ENCODE assay signal across 10 mouse cellular contexts in genomic region chr9:72628591-72628990, GRCm38 (mm10). TPM values are rescaled to one million over a fixed set of nuclear protein-coding genes. Genes with fewer than 3 reads are reported as not detected.
DNase-seq lines count a peak whose midpoint lies in the region; ATAC-seq and TF ChIP-seq lines count a peak whose summit lies in the region.
"Had no signal": no experiment of that assay in that cellular context is flagged by ENCODE, and none has a peak within 500 bp of the region (broad histone marks: within the 10 kb centered on the region; RNA-seq: fewer than 3 reads in every experiment).

No protein-coding gene starts in this region.

- TF ChIP-seq POLR2A in olfactory bulb, adult 2 months (IDR thresholded peaks at IDR 0.05; ENCODE audit: insufficient read depth, low read depth, low read length), result no peak

- H3K36me3 ChIP-seq in embryonic facial prominence, embryonic 13.5 days, result 0 out of 2 replicates have a peak, but pooled peaks cover 3% of the 10 kb centered on the region
- 0 out of 2 replicates have a peak, but pooled peaks cover 4% of the 10 kb centered on the region for H3K36me3 ChIP-seq in embryonic facial prominence, embryonic 10.5 days (replicated peaks)
- no peaks in the 10 kb centered on the region for H3K36me3 ChIP-seq in neural tube, embryonic 13.5 days

- H3K9me3 ChIP-seq in embryonic facial prominence, embryonic 13.5 days, result no peaks in the 10 kb centered on the region
- no peaks in the 10 kb centered on the region for H3K9me3 ChIP-seq in embryonic facial prominence, embryonic 10.5 days
- no peaks in the 10 kb centered on the region for H3K9me3 ChIP-seq in neural tube, embryonic 13.5 days

- no peak overlapping the region for H3K4me3 ChIP-seq in embryonic facial prominence, embryonic 13.5 days
- H3K4me3 ChIP-seq in embryonic facial prominence, embryonic 10.5 days, result no peak overlapping the region
- no peak overlapping the region for H3K4me3 ChIP-seq in neural tube, embryonic 13.5 days
- H3K4me3 ChIP-seq in olfactory bulb, adult 2 months (ENCODE audit: insufficient read depth, low read depth, low read length), result no peak overlapping the region

- peak overlapping the region; percentile 29 for H3K27ac ChIP-seq in embryonic facial prominence, embryonic 13.5 days
- H3K27ac ChIP-seq in embryonic facial prominence, embryonic 10.5 days (replicated peaks), result no peak overlapping the region
- H3K27ac ChIP-seq in neural tube, embryonic 13.5 days (replicated peaks), result no peak overlapping the region
- peak overlapping the region; percentile 78 for H3K27ac ChIP-seq in olfactory bulb, adult 2 months (ENCODE audit: insufficient read depth, low read depth, low read length)
- H3K27ac ChIP-seq: macrophage had no signal

- 14% methylated on average over 2 of the region's 2 CpGs for WGBS in embryonic facial prominence, embryonic 13.5 days
- WGBS in embryonic facial prominence, embryonic 10.5 days, result 35% methylated on average over 2 of the region's 2 CpGs
- WGBS in neural tube, embryonic 13.5 days, result 33% methylated on average over 2 of the region's 2 CpGs
- WGBS in olfactory bulb, adult 2 months, result 0% methylated on average over 2 of the region's 2 CpGs

- no peak overlapping the region for H3K9ac ChIP-seq in embryonic facial prominence, embryonic 13.5 days
- H3K9ac ChIP-seq in neural tube, embryonic 13.5 days, result no peak overlapping the region

- H3K4me1 ChIP-seq in embryonic facial prominence, embryonic 13.5 days, result peaks cover 9% of the 10 kb centered on the region
- peaks cover 10% of the 10 kb centered on the region; the same call in 1 of the 2 replicates for H3K4me1 ChIP-seq in embryonic facial prominence, embryonic 10.5 days
- peaks cover 17% of the 10 kb centered on the region for H3K4me1 ChIP-seq in neural tube, embryonic 13.5 days (replicated peaks)
- no peaks in the 10 kb centered on the region for H3K4me1 ChIP-seq in olfactory bulb, adult 2 months (ENCODE audit: control insufficient read depth, insufficient read depth, low read length)

- H3K27me3 ChIP-seq in embryonic facial prominence, embryonic 13.5 days, result no peaks in the 10 kb centered on the region
- no peaks in the 10 kb centered on the region for H3K27me3 ChIP-seq in embryonic facial prominence, embryonic 10.5 days (replicated peaks; ENCODE audit: low read depth, poor library complexity, severe bottlenecking)
- H3K27me3 ChIP-seq in neural tube, embryonic 13.5 days, result no peaks in the 10 kb centered on the region
- H3K27me3 ChIP-seq: CH12.LX had no signal

- H3K4me2 ChIP-seq in embryonic facial prominence, embryonic 13.5 days, result no peak overlapping the region
- H3K4me2 ChIP-seq in neural tube, embryonic 13.5 days, result no peak overlapping the region

- no peak for ATAC-seq in embryonic facial prominence, embryonic 13.5 days (ENCODE audit: insufficient number of reproducible peaks, insufficient read depth, low FRiP score, low TSS enrichment, low read depth)
- 0 out of 2 replicates have a peak, but pooled peaks have one; percentile 40 for ATAC-seq in neural tube, embryonic 13.5 days (ENCODE audit: low read depth)

- TF ChIP-seq CTCF in olfactory bulb, adult 2 months (IDR thresholded peaks at IDR 0.05; ENCODE audit: insufficient read depth, low read depth, low read length), result no peak

- DNase-seq in embryonic facial prominence, embryonic 10.5 days (ENCODE audit: low spot score), result no peak
- DNase-seq in neural tube, embryonic 10.5 days (ENCODE audit: extremely low spot score, low spot score), result no peak
- peak; percentile 76 for DNase-seq in heart, postnatal 4 days
- no peak for DNase-seq in cerebellum, adult 8-10 months
- no peak for DNase-seq in embryo, embryonic 9.5 days (ENCODE audit: extremely low spot score)

RNA-seq across cellular contexts. Expression of gene Nedd4, which starts 33.6 kb away (rescaled TPM):
- 659 and 711 TPM in 2 replicates for polyA plus RNA-seq in embryonic facial prominence, embryonic 13.5 days (2015; fragmentation: Nextera tagmentation; extraction: Ambion mirVana)
- 660 and 664 TPM in 2 replicates for polyA plus RNA-seq in embryonic facial prominence, embryonic 10.5 days (2016; fragmentation: Nextera tagmentation; extraction: Ambion mirVana)
- polyA plus RNA-seq in neural tube, embryonic 13.5 days (2015; fragmentation: Nextera tagmentation; extraction: Ambion mirVana), result 475 and 521 TPM in 2 replicates
- total RNA-seq in heart, postnatal 4 days (2021), result 100 to 1,000 TPM; 610 to 637 TPM
- 216 and 232 TPM in 2 replicates for polyA plus RNA-seq in olfactory bulb, adult 2 months (2012; ENCODE audit: insufficient read depth, insufficient read length, low replicate concordance, missing spikeins)

Comparison
In these comparisons a context has a peak if more than half of its experiments do, and no peak if none do; other contexts are left out.
1. H3K27ac ChIP-seq: peak in embryonic facial prominence, embryonic 13.5 days (single experiment) and olfactory bulb, adult 2 months (single experiment); none in embryonic facial prominence, embryonic 10.5 days (single experiment) and neural tube, embryonic 13.5 days (single experiment).